Mouse (Mus musculus) kidney, adult 2 months (tissue): ENCODE results near the gene Prrg2. TPM values are rescaled to one million over a fixed set of nuclear protein-coding genes. Genes with fewer than 3 reads are reported as not detected.
"Not testable (repeated sequence)": the region's sequence is repeated elsewhere in the genome, so short reads cannot be mapped to it uniquely, and the experiment has no call there.

ENCODE experiments used
- DNase-seq: peaks from one replicate; pipeline ENCODE4 v3.0.0; 2021
- H3K27ac ChIP-seq: fragments of 200-500 bp; 2 replicates; pipeline ENCODE4 v1.5.1; 2012; ENCODE audit warnings: low read depth, low read length, control low read depth, inconsistent platforms; ENCODE audit not compliant: insufficient read depth
- H3K27me3 ChIP-seq: fragments of 200-500 bp; replicated peaks from 2 replicates; pipeline ENCODE4 v1.6.1; 2012; ENCODE audit warnings: mild to moderate bottlenecking, moderate library complexity, low read length, inconsistent platforms; ENCODE audit not compliant: control insufficient read depth, insufficient read depth
- H3K36me3 ChIP-seq: fragments of 200-500 bp; 2 replicates; pipeline ENCODE4 v1.6.1; 2012; ENCODE audit warnings: mild to moderate bottlenecking, moderate library complexity, low read length, inconsistent platforms; ENCODE audit not compliant: control insufficient read depth, insufficient read depth
- H3K4me1 ChIP-seq: fragments of 200-500 bp; 2 replicates; pipeline ENCODE4 v1.6.1; 2011; ENCODE audit warnings: low read length; ENCODE audit not compliant: control insufficient read depth, insufficient read depth
- H3K4me3 ChIP-seq: fragments of 200-500 bp; 2 replicates; pipeline ENCODE4 v1.5.1; 2011; ENCODE audit warnings: mild to moderate bottlenecking, low read depth, low read length, control low read depth; ENCODE audit not compliant: insufficient read depth
- CTCF ChIP-seq: fragments of 200-500 bp; conservative IDR thresholded peaks from 2 replicates; pipeline ENCODE4 v1.5.1; 2011; ENCODE audit warnings: low read depth, mild to moderate bottlenecking, control low read depth, low read length, moderate library complexity, mixed read lengths; ENCODE audit not compliant: insufficient read depth, insufficient read length
- POLR2A ChIP-seq: fragments of 200-500 bp; IDR thresholded peaks from one replicate; pipeline ENCODE4 v1.6.1; 2011; ENCODE audit warnings: low read depth, low read length, control low read depth
- WGBS: fragments of 180-500 bp; shearing (Covaris S2); methylation state at CpG from one replicate; pipeline ENCODE4 v1.1.7; 2018; 5-methylcytosine and 5-hydroxymethylcytosine counted together
- polyA plus RNA-seq: library from polyadenylated mRNA; depleted of rRNA; stranded (reverse); fragments of >200 nt; gene quantifications from 2 replicates; pipeline ENCODE4 v1.2.3, GENCODE M21; 2012

Prrg2 gene
- polyA plus RNA-seq, 1 experiment = 80.9 TPM

GRCm38 (mm10) chr7:45102940-45103585 is 40.6 kb upstream of the Prrg2 start:
- TF ChIP-seq POLR2A = no peak
- TF ChIP-seq CTCF = peak; percentile 8; the same call in 1 of the 2 replicates
- Histone ChIP-seq H3K36me3 (no peaks in the 10 kb centered on the region), H3K4me1 (peaks cover 23% of the 10 kb centered on the region), H3K27me3 (no peaks in the 10 kb centered on the region), H3K27ac (peak overlapping the region; percentile 96), H3K4me3 (peak overlapping the region; percentile 73)
- peak; percentile 75 for DNase-seq
- WGBS = 11% methylated on average over 9 of the region's 9 CpGs

GRCm38 (mm10) chr7:45102441-45102840 is 40.0 kb upstream of the Prrg2 start:
- Histone ChIP-seq H3K36me3 (no peaks in the 10 kb centered on the region), H3K27ac (peak overlapping the region; percentile 96; the same call in 1 of the 2 replicates), H3K4me3 (peak overlapping the region; percentile 73), H3K27me3 (no peaks in the 10 kb centered on the region), H3K4me1 (peaks cover 25% of the 10 kb centered on the region)
- TF ChIP-seq CTCF (no peak), POLR2A (no peak)
- 42% methylated on average over 11 of the region's 11 CpGs for WGBS
- no peak for DNase-seq

- no peaks in the 10 kb centered on the region for H3K27me3 ChIP-seq
- no peak for DNase-seq
- H3K4me3 ChIP-seq = no peak overlapping the region
- H3K4me1 ChIP-seq = peaks cover 29% of the 10 kb centered on the region
- H3K36me3 ChIP-seq = no peaks in the 10 kb centered on the region
- TF ChIP-seq POLR2A (no peak), CTCF (no peak)
- WGBS = 66% methylated on average over 6 of the region's 6 CpGs
- H3K27ac ChIP-seq = no peak overlapping the region
Measured at GRCm38 (mm10) chr7:45100046-45100445, 37.6 kb upstream of the Prrg2 start.

GRCm38 (mm10) chr7:45098541-45099240 is 36.2 kb upstream of the Prrg2 start:
- no peak for DNase-seq
- Histone ChIP-seq H3K27ac (no peak overlapping the region), H3K4me3 (no peak overlapping the region), H3K36me3 (no peaks in the 10 kb centered on the region), H3K27me3 (no peaks in the 10 kb centered on the region), H3K4me1 (peaks cover 23% of the 10 kb centered on the region)
- TF ChIP-seq POLR2A (no peak), CTCF (0 out of 2 replicates have a peak, but pooled peaks have one; percentile 37)
- 88% methylated on average over 8 of the region's 8 CpGs for WGBS

- peaks cover 17% of the 10 kb centered on the region for H3K4me1 ChIP-seq
- H3K36me3 ChIP-seq = no peaks in the 10 kb centered on the region
- DNase-seq = peak; percentile 61
- H3K27me3 ChIP-seq = no peaks in the 10 kb centered on the region
- no peak overlapping the region for H3K4me3 ChIP-seq
- WGBS = 25% methylated on average over 6 of the region's 6 CpGs
- peak overlapping the region; percentile 56 for H3K27ac ChIP-seq
- TF ChIP-seq POLR2A = no peak
- no peak for TF ChIP-seq CTCF
Measured at GRCm38 (mm10) chr7:45097479-45097878, 35.0 kb upstream of the Prrg2 start.

- not testable (repeated sequence) for H3K27ac ChIP-seq, H3K4me3 ChIP-seq, H3K27me3 ChIP-seq, DNase-seq, H3K36me3 ChIP-seq, H3K4me1 ChIP-seq
- 96% methylated on average over 14 of the region's 14 CpGs for WGBS
Measured at GRCm38 (mm10) chr7:45095965-45096364, 33.5 kb upstream of the Prrg2 start.

GRCm38 (mm10) chr7:45095367-45095766 is 32.9 kb upstream of the Prrg2 start:
- no peak for DNase-seq
- H3K27ac ChIP-seq = no peak overlapping the region

More at GRCm38 (mm10) chr7:45095367-45095766, 32.9 kb upstream of the Prrg2 start:
- no peaks in the 10 kb centered on the region for H3K27me3 ChIP-seq
- H3K4me1 ChIP-seq = peaks cover 9% of the 10 kb centered on the region; the same call in 1 of the 2 replicates
- 71% methylated on average over 6 of the region's 6 CpGs for WGBS
- no peak for TF ChIP-seq CTCF
- no peak for TF ChIP-seq POLR2A
- H3K36me3 ChIP-seq = no peaks in the 10 kb centered on the region
- no peak overlapping the region for H3K4me3 ChIP-seq
